Mouse (Mus musculus): ENCODE data around the gene Clstn1. TPM values are rescaled to one million over a fixed set of nuclear protein-coding genes. Genes with fewer than 3 reads are reported as not detected.

Clstn1 gene
- 10 to 100 TPM; 23.6 to 28.3 TPM for total RNA-seq (2021)
- long read RNA-seq, experiment 1, partial matches to known transcripts, result 6 of 8 reads
- long read RNA-seq, experiment 1, other reads (novel, unspliced or antisense), result 2 of 8 reads
- long read RNA-seq, experiment 2, partial matches to known transcripts, result 13 of 15 reads
- long read RNA-seq, experiment 2, other reads (novel, unspliced or antisense), result 2 of 15 reads

GRCm38 (mm10) chr4:149586044-149586782 lies at the start of gene Clstn1:
Clstn1 (plus strand) TSS chr4:149586468.
- DNase-seq, result peak; percentile 45 to 48

GRCm38 (mm10) chr4:149539441-149539840 lies 46.8 kb upstream of the Clstn1 start:
- DNase-seq, result no peak
- intact Hi-C loops (cut with DNase I), result no loop called here

More at GRCm38 (mm10) chr4:149586044-149586782, at the start of gene Clstn1:
- intact Hi-C loops (cut with DNase I), result loop anchor here (5.0 kb wide), 1 partner anchor 34 kb away; no protein-coding TSS in a partner anchor

GRCm38 (mm10) chr4:149541935-149542334 lies 44.3 kb upstream of the Clstn1 start:
- intact Hi-C loops (cut with DNase I), result loop anchor here (5.0 to 10.0 kb wide), 4 partner anchors 55 to 397 kb away; partner anchors contain the start of genes Lzic and Nmnat1
- DNase-seq, result no peak

GRCm38 (mm10) chr4:149542431-149542830 lies 43.8 kb upstream of the Clstn1 start:
- intact Hi-C loops (cut with DNase I), result loop anchor here (5.0 to 10.0 kb wide), 4 partner anchors 55 to 398 kb away; partner anchors contain the start of genes Lzic and Nmnat1
- no peak for DNase-seq

DNA sequence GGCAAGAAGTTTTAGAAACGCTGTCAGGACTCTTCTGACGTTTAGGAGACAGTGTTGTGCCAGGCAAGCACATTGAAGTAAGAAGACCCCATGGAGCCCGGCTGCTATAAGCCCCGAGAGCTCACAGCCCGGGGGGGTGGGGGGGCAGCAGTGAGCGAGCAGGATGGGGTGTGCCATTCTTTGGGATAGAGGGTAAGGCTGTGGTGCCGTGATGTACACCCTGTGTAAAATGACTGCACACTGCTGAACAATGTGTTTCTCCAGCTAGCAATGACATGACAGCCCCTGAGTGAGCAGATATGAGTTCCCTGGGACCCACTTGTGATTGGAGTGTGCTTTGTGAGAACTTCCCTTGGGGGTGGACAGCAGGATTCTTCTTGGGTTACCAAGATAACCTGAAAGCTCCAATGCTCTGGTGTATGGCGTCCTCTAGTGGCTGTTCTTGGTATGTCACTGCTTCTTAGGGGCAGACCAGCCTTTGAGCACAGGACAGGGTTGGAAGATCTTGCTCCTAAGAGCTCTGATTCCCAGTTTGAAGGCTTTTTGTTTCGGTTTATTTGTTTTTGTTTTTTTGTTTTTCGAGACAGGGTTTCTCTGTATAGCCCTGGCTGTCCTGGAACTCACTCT lies 43.2 kb upstream of the Clstn1 start:
- intact Hi-C loops (cut with DNase I), result loop anchor here (5.0 to 10.0 kb wide), 4 partner anchors 56 to 398 kb away; partner anchors contain the start of genes Lzic and Nmnat1

GRCm38 (mm10) chr4:149544892-149545291 lies 41.4 kb upstream of the Clstn1 start:
- DNase-seq, result peak; percentile 44 to 49
- intact Hi-C loops (cut with DNase I), result loop anchor here (5.0 to 10.0 kb wide), 4 partner anchors 58 to 400 kb away; partner anchors contain the start of genes Lzic and Nmnat1

More for the DNA sequence above, 43.2 kb upstream of the Clstn1 start:
- DNase-seq, result peak; percentile 58 to 85

DNA sequence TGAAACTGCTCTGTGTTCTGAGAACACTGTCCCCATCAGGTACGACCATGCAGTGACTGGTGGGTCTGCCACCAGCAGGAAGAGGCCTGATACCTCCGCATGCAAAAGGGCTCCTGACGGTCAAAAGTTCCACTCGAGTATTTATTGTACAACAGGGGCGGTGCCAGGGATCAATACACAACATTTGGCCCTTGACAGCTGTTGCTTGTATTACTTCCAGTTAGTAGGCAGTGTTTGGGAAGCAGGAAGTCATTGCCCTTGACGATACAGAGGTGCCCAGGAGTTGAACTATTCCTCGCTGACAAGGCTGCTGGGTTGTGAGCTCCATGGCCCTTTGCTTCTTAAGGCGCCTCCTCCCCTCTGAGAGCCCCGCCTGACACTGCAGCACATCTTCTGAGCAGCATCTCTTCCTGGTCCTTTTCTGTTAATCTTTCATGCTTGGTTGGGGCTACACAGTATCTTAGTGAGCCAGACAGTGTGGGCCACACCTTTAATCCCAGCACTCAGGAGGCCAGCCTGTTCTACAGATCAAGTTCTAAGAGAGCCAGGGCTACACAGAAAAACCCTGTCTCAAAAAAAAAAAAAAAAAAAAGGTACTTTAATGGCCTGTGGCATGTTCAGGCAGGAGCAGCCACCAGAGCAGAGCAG lies 39.3 kb upstream of the Clstn1 start:
- DNase-seq, result no peak
- intact Hi-C loops (cut with DNase I), result loop anchor here (10.0 kb wide), 1 partner anchor 402 kb away; no protein-coding TSS in a partner anchor

DNA sequence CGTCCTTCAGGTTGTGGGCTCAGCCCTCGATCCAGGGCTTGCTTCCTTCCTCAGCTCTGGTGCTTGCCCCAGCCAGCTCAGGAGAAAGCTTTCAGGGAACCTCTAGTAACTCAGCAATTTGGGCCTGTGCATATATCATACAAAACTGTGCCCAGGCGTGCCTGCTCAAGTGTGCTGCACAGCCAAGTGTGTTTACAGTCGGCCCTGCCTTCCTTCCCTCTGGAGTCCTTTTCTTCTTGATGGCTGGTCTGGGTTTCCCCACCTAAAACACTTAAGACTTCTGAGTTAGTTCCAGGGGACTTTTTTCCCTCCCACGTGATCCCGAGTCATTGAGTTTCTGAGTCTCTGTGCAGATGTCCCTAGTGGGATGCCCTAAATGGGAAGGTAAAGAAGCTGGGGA lies 38.7 kb upstream of the Clstn1 start:
- intact Hi-C loops (cut with DNase I), result loop anchor here (10.0 kb wide), 1 partner anchor 403 kb away; no protein-coding TSS in a partner anchor
- DNase-seq, result no peak

DNA sequence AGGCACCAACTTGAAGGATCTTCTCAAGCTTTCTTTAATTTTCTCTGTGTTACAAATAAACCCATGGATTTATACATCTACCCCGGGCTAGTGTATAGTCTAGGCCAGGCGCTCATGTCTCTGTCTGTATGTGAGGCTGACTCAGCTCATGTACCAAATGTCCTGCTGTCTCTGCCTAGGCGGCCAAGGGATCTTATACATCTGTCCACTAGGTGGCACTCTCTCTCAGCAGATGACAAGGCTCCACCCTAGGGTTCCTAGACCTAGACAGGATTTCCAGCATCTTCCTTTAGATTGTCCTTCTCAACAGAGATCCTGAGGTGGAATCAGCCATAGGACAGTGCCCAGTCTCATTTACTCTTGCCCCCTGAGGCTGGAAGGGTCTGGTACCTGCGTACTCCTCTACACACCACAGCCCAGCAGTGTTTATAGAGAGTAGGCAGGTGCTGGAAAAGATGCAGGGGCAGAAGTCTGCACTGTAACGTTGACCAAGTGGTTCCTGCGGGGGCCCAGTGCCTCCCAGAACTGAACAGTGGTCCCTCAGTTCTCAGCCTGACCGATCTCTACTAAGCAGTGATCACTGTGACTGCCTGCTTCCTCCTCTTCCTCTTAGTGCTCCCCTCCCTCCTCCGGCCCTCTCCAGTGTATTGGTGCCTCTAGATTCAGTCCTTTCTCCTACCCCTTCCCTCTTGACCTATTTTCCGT lies 36.9 kb upstream of the Clstn1 start:
- intact Hi-C loops (cut with DNase I), result loop anchor here (10.0 kb wide), 1 partner anchor 405 kb away; no protein-coding TSS in a partner anchor
- peak in 1 of 2 experiments; percentile 70 for DNase-seq

DNA sequence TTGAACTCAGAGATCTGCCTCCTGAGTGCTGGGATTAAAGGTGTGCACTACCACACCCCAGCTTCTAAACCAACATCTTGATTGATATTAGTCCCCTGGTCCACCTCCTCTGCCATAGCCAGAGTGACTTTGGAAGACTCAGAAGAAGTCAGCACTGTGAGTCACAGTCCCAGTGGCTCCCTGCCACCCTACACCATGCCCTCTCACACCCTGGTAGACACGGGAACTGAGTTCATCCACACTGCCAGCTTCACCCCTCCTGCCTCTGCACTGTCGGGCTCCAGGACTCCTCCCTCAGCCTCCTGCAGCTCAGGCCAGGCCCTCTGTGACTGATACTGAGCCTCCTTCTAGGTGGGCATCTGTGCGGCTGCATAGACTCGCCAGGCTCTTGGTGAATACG lies 35.4 kb upstream of the Clstn1 start:
- intact Hi-C loops (cut with DNase I), result loop anchor here (1.0 to 5.0 kb wide), 2 partner anchors 36 to 56 kb away; partner anchors contain the start of gene Clstn1
- no peak for DNase-seq

DNA sequence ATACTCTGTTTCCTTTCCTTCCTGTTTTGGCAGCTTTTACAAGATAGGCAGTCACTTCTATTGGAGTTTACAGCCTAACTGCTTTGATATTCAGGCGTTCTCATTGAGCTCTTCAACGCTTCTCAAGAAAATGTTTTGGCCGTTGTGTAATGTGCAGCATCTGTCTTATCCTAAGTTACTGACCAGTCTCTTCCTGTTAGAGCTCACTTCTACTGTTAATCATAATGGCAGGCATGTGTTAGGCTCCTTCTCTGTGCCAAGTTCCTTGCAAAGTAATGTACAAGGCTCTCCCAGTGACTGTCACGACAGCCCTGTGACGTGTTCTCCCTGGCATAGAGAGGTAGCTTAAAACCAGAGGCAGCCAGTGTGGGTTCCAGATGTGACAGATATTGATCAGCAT lies 34.6 kb upstream of the Clstn1 start:
- DNase-seq, result no peak
- intact Hi-C loops (cut with DNase I), result loop anchor here (1.0 to 5.0 kb wide), 2 partner anchors 36 to 56 kb away; partner anchors contain the start of gene Clstn1

- DNase-seq, result no peak
- intact Hi-C loops (cut with DNase I), result loop anchor here (5.0 kb wide), 1 partner anchor 33 kb away; the partner anchor contains the start of gene Clstn1
These were observed 32.4 kb upstream of the Clstn1 start for GRCm38 (mm10) chr4:149553834-149554233.

DNA sequence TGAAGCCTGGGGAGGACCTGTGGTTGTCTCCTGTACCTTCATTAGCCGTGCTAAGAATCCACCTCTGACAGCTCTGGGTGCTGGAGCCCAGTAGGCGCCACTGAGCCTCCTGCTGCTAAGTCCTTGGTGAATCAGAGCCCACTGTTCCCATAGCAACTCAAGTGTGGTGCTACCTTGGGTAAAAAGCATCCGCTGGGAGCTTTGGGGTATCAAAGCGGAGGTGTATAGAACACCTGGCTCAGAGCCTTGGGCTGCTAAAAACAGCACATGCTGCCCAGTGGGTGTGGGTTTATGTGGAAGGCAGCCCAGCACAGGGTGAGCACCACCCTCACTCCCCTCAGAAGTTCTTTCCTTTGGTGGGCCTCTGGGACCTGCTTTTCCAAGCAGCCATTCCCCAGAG lies 30.2 kb upstream of the Clstn1 start:
- no peak for DNase-seq
- intact Hi-C loops (cut with DNase I), result loop anchor here (5.0 kb wide), 1 partner anchor 156 kb away; no protein-coding TSS in a partner anchor

DNA sequence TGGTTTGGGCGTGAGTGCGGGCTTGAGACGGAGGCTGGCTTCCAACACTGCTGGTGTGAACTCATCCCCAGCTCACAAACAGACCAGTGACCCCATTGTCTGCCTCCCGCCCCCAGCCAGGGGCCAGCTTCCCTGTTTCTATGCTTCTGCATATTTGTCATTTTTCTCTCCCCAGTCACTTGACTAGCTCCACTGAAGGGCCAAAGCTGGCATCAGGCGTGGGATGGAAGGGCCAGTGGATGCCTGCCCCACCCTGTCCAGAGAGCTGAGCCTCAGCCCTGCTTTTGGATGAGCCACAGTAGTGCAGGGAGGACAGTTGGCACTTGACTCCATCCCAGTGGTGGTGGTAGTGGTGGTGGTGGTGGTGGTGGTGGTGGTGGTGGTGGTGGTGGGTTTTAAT lies 28.4 kb upstream of the Clstn1 start:
- intact Hi-C loops (cut with DNase I), result loop anchor here (5.0 kb wide), 1 partner anchor 154 kb away; no protein-coding TSS in a partner anchor
- no peak for DNase-seq

DNA sequence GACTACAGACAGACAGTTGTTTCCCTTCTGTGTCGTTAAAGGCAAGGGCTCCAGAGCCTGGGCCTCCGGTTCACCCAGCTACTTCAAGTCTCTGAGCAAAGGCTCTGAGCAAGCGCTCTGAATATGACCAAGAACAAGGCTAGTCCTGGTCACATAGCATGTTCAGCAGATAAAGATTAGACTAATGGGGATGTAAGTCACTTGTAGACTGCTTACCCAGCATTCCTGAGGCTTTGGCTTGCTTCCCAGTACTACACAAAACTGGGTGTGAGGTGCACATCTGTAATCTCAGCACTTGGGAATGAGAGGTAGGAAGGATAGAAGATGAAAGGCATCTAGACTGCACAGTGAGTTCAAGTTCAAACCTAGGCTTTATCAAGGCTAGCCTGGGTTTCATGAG lies 27.9 kb upstream of the Clstn1 start:
- no peak for DNase-seq
- intact Hi-C loops (cut with DNase I), result loop anchor here (5.0 kb wide), 1 partner anchor 154 kb away; no protein-coding TSS in a partner anchor

GRCm38 (mm10) chr4:149561392-149561791 lies 24.9 kb upstream of the Clstn1 start:
- no peak for DNase-seq
- intact Hi-C loops (cut with DNase I), result no loop called here

DNA sequence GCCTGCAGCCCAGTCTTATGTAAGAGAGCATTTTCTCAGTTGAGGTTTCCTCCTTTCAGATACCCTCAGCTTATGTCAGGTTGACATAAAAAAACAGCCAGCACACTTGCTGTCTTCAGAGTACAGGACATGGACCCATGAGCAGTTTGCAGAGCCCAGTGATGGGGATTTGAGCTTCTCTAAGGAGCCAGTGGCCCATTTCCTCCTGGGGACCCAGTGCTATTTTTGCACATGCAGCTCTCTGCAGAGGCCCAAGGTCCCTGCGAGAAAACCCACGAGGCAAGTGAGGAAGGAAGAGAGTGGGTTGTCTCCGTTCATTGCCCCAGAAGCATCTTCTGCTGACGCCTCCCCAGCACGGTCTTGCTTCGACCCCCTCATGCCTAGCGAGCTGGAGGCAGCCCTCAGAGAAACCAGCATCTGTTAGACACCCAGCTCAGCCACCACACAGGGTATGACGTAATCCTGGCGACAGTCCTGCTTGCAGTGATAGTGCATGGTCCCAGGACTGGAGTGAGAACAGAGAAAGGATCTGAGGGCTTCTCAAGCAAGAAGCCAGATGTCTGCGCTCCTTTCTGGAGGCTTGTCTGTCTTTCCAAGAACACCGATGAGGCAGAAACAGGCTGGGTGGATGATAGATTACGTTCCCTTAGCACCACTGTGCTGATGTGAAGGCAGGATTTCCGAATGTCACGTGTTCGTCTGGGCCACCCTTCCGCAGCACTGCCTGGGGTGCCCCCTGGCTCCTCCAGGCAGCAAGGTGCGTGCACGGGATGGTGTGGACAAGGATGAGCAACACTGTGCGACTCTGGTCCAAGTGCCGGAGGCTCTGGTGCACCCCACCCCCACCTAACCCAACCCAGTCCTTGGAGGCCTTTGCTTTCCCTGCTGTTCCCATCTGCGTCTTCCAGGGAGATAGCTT lies 24.0 kb upstream of the Clstn1 start:
- intact Hi-C loops (cut with DNase I), result no loop called here
- peak in 1 of 2 experiments; percentile 52 for DNase-seq

- no peak for DNase-seq
- intact Hi-C loops (cut with DNase I), result no loop called here
These were observed 23.3 kb upstream of the Clstn1 start for GRCm38 (mm10) chr4:149562905-149563347.

Measured in gastrocnemius, postnatal 36 days (tissue).